Mouse (Mus musculus) kidney, embryonic 14.5 days (tissue): Measurements from ENCODE around the gene Dapk2. TPM values are rescaled to one million over a fixed set of nuclear protein-coding genes. Genes with fewer than 3 reads are reported as not detected.

Experiments
- ATAC-seq: fragments of 200-750 bp; cut with Nextera tagmentation; 2 replicates; pipeline ENCODE4 v1.8.0; 2017; ENCODE audit warnings: moderate number of reproducible peaks, mild to moderate bottlenecking, moderate TSS enrichment, moderate library complexity; ENCODE audit not compliant: low FRiP score, low TSS enrichment
- H3K27ac ChIP-seq: fragments of 300-500 bp; sonication (generic); 2 replicates; pipeline ENCODE4 v1.5.1; 2014; ENCODE audit warnings: low read depth, mild to moderate bottlenecking, low read length, moderate library complexity, mixed read lengths
- H3K27me3 ChIP-seq: fragments of 300-500 bp; sonication (generic); 2 replicates; pipeline ENCODE4 v1.6.1; 2014; ENCODE audit warnings: mild to moderate bottlenecking, low read length; ENCODE audit not compliant: control insufficient read depth, insufficient read depth
- H3K36me3 ChIP-seq: fragments of 300-500 bp; sonication (generic); 2 replicates; pipeline ENCODE4 v1.6.1; 2014; ENCODE audit warnings: low read length, mixed read lengths; ENCODE audit not compliant: control insufficient read depth, insufficient read depth
- H3K4me1 ChIP-seq: fragments of 300-500 bp; sonication (generic); 2 replicates; pipeline ENCODE4 v1.6.1; 2014; ENCODE audit warnings: low read length, mixed read lengths; ENCODE audit not compliant: control insufficient read depth, insufficient read depth
- H3K4me2 ChIP-seq: fragments of 300-500 bp; sonication (generic); replicated peaks from 2 replicates; pipeline ENCODE4 v1.6.1; 2014; ENCODE audit warnings: low read depth, mild to moderate bottlenecking, low read length
- H3K4me3 ChIP-seq: fragments of 300-500 bp; sonication (generic); 2 replicates; pipeline ENCODE4 v1.5.1; 2014; ENCODE audit warnings: mild to moderate bottlenecking, low read length
- H3K9ac ChIP-seq: fragments of 300-500 bp; sonication (generic); 2 replicates; pipeline ENCODE4 v1.6.1; 2014; ENCODE audit warnings: low read depth, mild to moderate bottlenecking, low read length, moderate library complexity
- H3K9me3 ChIP-seq: fragments of 300-500 bp; sonication (generic); 2 replicates; pipeline ENCODE4 v1.6.1; 2016; ENCODE audit warnings: low read length; ENCODE audit not compliant: control insufficient read depth
- WGBS: fragments of 180-500 bp; shearing (Covaris S2); extraction: QIAGEN DNeasy Blood & Tissue Kit; methylation state at CpG from one replicate; pipeline ENCODE4 v1.1.7; 2014; 5-methylcytosine and 5-hydroxymethylcytosine counted together
- polyA plus RNA-seq: library from polyadenylated mRNA; unstranded; fragments of >200 nt; fragmentation: Nextera tagmentation; extraction: Ambion mirVana; gene quantifications from 2 replicates; pipeline ENCODE4 v1.2.1, GENCODE M21; 2014

Gene Dapk2
- polyA plus RNA-seq, 1 experiment from 2014 or later: 4.2 TPM

GRCm38 (mm10) chr9:66266237-66267170 lies 108.5 kb downstream of the Dapk2 start:
- H3K4me3 ChIP-seq: no peak overlapping the region
- ATAC-seq: no peak
- WGBS: 77% methylated on average over 5 of the region's 5 CpGs
- H3K4me1 ChIP-seq: no peaks in the 10 kb centered on the region
- no peaks in the 10 kb centered on the region for H3K9me3 ChIP-seq
- H3K9ac ChIP-seq: no peak overlapping the region
- H3K36me3 ChIP-seq: no peaks in the 10 kb centered on the region
- no peak overlapping the region for H3K27ac ChIP-seq
- no peaks in the 10 kb centered on the region for H3K27me3 ChIP-seq
- no peak overlapping the region for H3K4me2 ChIP-seq

DNA sequence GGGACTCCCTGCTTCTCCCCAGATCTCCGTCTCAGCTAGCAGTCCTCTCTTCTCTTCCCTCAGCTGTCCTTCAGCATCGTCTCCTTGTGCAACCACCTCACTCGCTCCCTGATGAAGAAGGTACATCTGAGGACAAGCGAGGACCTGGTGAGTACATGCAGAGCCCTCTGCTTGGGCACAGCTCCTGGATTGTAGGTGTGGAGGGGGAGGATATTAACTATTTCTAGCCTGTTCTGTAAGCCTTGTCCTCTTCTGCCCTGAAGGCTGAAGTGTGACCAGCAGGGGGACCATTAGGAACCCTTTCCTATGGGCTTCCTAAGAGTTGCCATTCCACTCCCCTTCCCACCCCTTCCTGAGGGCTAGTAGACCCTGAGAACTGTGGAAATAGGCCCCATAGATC lies 110.8 kb downstream of the Dapk2 start:
- Histone ChIP-seq H3K27ac (no peak overlapping the region), H3K4me2 (no peak overlapping the region), H3K4me1 (no peaks in the 10 kb centered on the region), H3K4me3 (no peak overlapping the region), H3K9me3 (no peaks in the 10 kb centered on the region), H3K9ac (no peak overlapping the region), H3K36me3 (no peaks in the 10 kb centered on the region), H3K27me3 (no peaks in the 10 kb centered on the region)
- WGBS: 73% methylated on average over 4 of the region's 4 CpGs
- ATAC-seq: no peak

GRCm38 (mm10) chr9:66270038-66270437 lies 112.0 kb downstream of the Dapk2 start:
- H3K36me3 ChIP-seq: no peaks in the 10 kb centered on the region
- WGBS: 70% methylated on average over 4 of the region's 4 CpGs
- peaks cover 7% of the 10 kb centered on the region; the same call in 1 of the 2 replicates for H3K4me1 ChIP-seq
- no peak for ATAC-seq
- no peak overlapping the region for H3K27ac ChIP-seq
- no peaks in the 10 kb centered on the region for H3K9me3 ChIP-seq
- H3K27me3 ChIP-seq: no peaks in the 10 kb centered on the region
- no peak overlapping the region for H3K4me3 ChIP-seq
- no peak overlapping the region for H3K4me2 ChIP-seq
- no peak overlapping the region for H3K9ac ChIP-seq

DNA sequence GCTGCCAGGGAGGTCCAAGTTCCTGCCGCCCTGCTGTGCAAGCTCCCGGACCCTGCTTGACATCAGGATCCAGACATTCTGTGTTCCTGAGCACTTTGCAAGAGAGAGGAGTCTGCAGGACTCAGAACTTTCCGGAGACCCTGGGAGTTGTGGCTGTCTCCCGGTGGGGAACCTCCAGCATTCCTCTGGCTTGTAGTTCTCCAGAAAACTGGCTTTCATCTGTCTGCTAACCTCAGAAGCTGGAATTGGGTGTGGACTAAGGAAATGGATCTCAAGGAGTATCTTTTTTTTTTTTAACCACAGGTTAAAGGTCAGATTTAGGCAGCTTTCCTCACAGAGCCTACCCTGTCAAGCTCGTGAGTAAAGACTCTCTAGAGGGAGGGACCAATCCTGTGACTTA lies 113.7 kb downstream of the Dapk2 start:
- Histone ChIP-seq H3K9ac (no peak overlapping the region), H3K9me3 (no peaks in the 10 kb centered on the region), H3K27me3 (no peaks in the 10 kb centered on the region), H3K4me2 (no peak overlapping the region), H3K36me3 (no peaks in the 10 kb centered on the region), H3K4me1 (peaks cover 20% of the 10 kb centered on the region; the same call in 1 of the 2 replicates), H3K27ac (no peak overlapping the region), H3K4me3 (no peak overlapping the region)
- no peak for ATAC-seq
- WGBS: 58% methylated on average over 5 of the region's 5 CpGs

- peaks cover 24% of the 10 kb centered on the region; the same call in 1 of the 2 replicates for H3K4me1 ChIP-seq
- 95% methylated on average over 1 of the region's 1 CpGs for WGBS
- H3K27ac ChIP-seq: no peak overlapping the region
- no peaks in the 10 kb centered on the region for H3K27me3 ChIP-seq
- no peak overlapping the region for H3K4me2 ChIP-seq
- H3K4me3 ChIP-seq: no peak overlapping the region
- H3K9me3 ChIP-seq: no peaks in the 10 kb centered on the region
- no peaks in the 10 kb centered on the region for H3K36me3 ChIP-seq
- ATAC-seq: no peak
- H3K9ac ChIP-seq: no peak overlapping the region
These were observed 115.6 kb downstream of the Dapk2 start for GRCm38 (mm10) chr9:66273632-66274031.

GRCm38 (mm10) chr9:66274657-66275056 lies 116.6 kb downstream of the Dapk2 start:
- Histone ChIP-seq H3K9me3 (no peaks in the 10 kb centered on the region), H3K4me1 (peaks cover 24% of the 10 kb centered on the region; the same call in 1 of the 2 replicates), H3K4me2 (peak overlapping the region; percentile 41; the same call in 1 of the 2 replicates), H3K27ac (no peak overlapping the region), H3K36me3 (no peaks in the 10 kb centered on the region), H3K27me3 (no peaks in the 10 kb centered on the region), H3K4me3 (no peak overlapping the region), H3K9ac (no peak overlapping the region)
- 53% methylated on average over 3 of the region's 3 CpGs for WGBS
- no peak for ATAC-seq

GRCm38 (mm10) chr9:66275267-66275991 lies 117.4 kb downstream of the Dapk2 start:
- peak overlapping the region; percentile 18; the same call in 1 of the 2 replicates for H3K4me3 ChIP-seq
- peak overlapping the region; percentile 41 for H3K4me2 ChIP-seq
- H3K27ac ChIP-seq: no peak overlapping the region; the same call in 1 of the 2 replicates
- H3K9me3 ChIP-seq: no peaks in the 10 kb centered on the region
- peaks cover 24% of the 10 kb centered on the region; the same call in 1 of the 2 replicates for H3K4me1 ChIP-seq
- no peak for ATAC-seq
- peak overlapping the region; percentile 2; the same call in 1 of the 2 replicates for H3K9ac ChIP-seq
- no peaks in the 10 kb centered on the region for H3K27me3 ChIP-seq
- WGBS: 8% methylated on average over 15 of the region's 15 CpGs
- no peaks in the 10 kb centered on the region for H3K36me3 ChIP-seq

DNA sequence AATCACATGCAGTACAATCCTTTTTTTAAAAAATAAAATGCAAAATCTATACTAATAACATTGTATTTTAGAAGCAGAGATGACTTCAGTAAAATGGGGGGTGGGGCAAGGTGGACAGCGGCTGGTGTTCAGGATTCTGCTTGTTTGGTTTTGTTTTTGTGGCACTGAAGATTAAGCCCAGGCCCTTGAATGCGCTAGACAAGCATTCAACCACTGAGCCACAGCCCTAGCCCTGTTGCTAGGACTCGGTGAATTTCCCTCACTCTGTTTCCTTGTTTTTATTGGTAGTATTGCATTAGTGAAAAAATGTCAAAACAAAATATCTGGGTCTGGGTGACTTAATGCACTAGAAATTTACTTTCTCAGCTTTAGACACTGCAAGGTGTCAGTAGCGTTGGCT lies 118.0 kb downstream of the Dapk2 start:
- no peak overlapping the region for H3K27ac ChIP-seq
- WGBS: 49% methylated on average over 4 of the region's 4 CpGs

More for the DNA sequence above, 118.0 kb downstream of the Dapk2 start:
- Histone ChIP-seq H3K9me3 (no peaks in the 10 kb centered on the region), H3K36me3 (no peaks in the 10 kb centered on the region), H3K9ac (no peak overlapping the region), H3K4me1 (peaks cover 24% of the 10 kb centered on the region; the same call in 1 of the 2 replicates), H3K4me2 (no peak overlapping the region), H3K27me3 (no peaks in the 10 kb centered on the region), H3K4me3 (no peak overlapping the region)
- no peak for ATAC-seq
